Mouse (Mus musculus): ENCODE data around the gene Pitpnm2. TPM values are rescaled to one million over a fixed set of nuclear protein-coding genes. Genes with fewer than 3 reads are reported as not detected.
A peak's percentile ranks its signal among the peaks of the same experiment; 100 is the strongest.

The Pitpnm2 gene
- total and polyA plus RNA-seq, 3 experiments: 7.0 to 22.2 TPM; not detected in 1

DNA sequence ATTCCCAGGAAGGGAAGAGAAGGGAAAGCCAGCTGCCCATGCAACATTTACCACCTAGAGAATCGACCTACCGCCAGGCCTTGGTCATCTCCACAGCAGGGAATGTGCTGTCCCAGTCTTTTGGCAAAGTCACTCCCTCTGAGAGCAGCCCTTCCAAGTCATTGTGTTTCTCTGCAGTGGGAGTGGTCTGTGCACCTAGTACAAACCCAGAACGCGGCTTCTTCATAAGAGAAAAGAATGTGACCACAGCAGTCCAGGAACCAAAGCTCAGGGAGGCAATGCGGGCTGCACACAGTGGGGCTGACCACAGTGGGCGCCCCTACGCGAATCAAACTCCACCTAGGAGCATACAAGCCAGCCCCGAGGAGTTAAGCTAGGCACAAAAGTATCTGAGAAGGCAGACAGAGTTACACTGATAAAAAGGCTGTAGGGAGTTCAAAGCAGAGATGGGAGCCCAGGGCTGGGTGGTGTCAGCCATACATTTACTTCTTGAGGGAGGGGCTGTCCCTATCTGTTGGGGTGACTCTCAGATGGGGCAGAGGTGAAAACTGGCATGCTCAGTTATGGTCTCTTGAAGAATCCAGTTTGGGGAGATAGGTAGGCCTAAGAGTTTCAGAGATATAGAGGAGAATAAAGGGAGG lies 1.5 kb downstream of the Pitpnm2 start:
- peaks cover 0 to 3% of the 10 kb centered on the region in 2 experiments; a peak in 3 of 4 replicates for H3K36me3 ChIP-seq (ENCODE audit: control insufficient read depth in 1 of 2, insufficient read depth in 2 of 2, low read length in 2 of 2)
- no peaks in the 10 kb centered on the region for H3K9me3 ChIP-seq (replicated peaks; ENCODE audit: insufficient read depth, low read length)
- H3K4me3 ChIP-seq (ENCODE audit: control insufficient read depth in 1 of 2, insufficient read depth in 1 of 2, low read depth in 2 of 2, low read length in 2 of 2): no peak overlapping the region
- no peak overlapping the region for H3K27ac ChIP-seq (ENCODE audit: control insufficient read depth, low read depth, low read length)
- no peaks in the 10 kb centered on the region for H3K27me3 ChIP-seq (ENCODE audit: control insufficient read depth in 1 of 2, insufficient read depth in 2 of 2, low read length in 2 of 2)
- H3K9ac ChIP-seq (ENCODE audit: control insufficient read depth, low read depth, low read length, poor library complexity, severe bottlenecking): no peak overlapping the region
- peak; percentile 25 for DNase-seq (ENCODE audit: low read depth, low spot score)
- peaks cover 15% of the 10 kb centered on the region for H3K79me2 ChIP-seq (ENCODE audit: control insufficient read depth, insufficient read depth, low read length, poor library complexity)
- TF ChIP-seq EP300 (IDR thresholded peaks at IDR 0.05; ENCODE audit: low read depth in 1 of 2, low read length in 2 of 2) (no peak), SIN3A (IDR thresholded peaks at IDR 0.05; ENCODE audit: low read length) (no peak)
- H3K4me1 ChIP-seq (ENCODE audit: control insufficient read depth in 1 of 2, insufficient read depth in 2 of 2, low read length in 2 of 2): no peaks in the 10 kb centered on the region

DNA sequence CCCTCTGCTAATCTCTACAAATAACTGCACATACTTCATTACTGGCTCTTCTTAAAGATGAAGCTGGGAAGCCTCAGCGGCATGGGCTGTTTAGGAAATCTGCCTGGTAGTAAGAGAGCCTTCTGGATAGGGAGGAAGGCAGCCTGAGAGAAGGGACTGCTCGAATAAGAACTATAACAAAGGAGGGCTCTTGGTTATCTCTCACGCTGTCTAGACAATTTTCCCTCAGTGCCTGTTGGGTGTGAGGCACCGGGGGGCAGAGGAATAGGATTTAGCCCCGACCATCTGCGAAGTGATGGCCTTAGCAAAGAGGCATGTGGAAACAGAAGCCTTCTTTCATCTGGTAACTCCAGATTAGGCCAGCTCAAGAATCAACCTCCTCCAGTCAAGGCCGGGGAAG lies 2.3 kb downstream of the Pitpnm2 start:
- Histone ChIP-seq H3K36me3 (ENCODE audit: control insufficient read depth in 1 of 2, insufficient read depth in 2 of 2, low read length in 2 of 2) (peaks cover 0 to 3% of the 10 kb centered on the region in 2 experiments; a peak in 3 of 4 replicates), H3K27me3 (ENCODE audit: control insufficient read depth in 1 of 2, insufficient read depth in 2 of 2, low read length in 2 of 2) (no peaks in the 10 kb centered on the region), H3K27ac (ENCODE audit: control insufficient read depth, low read depth, low read length) (no peak overlapping the region), H3K4me3 (ENCODE audit: control insufficient read depth in 1 of 2, insufficient read depth in 1 of 2, low read depth in 2 of 2, low read length in 2 of 2) (no peak overlapping the region), H3K4me1 (ENCODE audit: control insufficient read depth in 1 of 2, insufficient read depth in 2 of 2, low read length in 2 of 2) (no peaks in the 10 kb centered on the region), H3K9me3 (replicated peaks; ENCODE audit: insufficient read depth, low read length) (no peaks in the 10 kb centered on the region), H3K79me2 (ENCODE audit: control insufficient read depth, insufficient read depth, low read length, poor library complexity) (peaks cover 15% of the 10 kb centered on the region), H3K9ac (ENCODE audit: control insufficient read depth, low read depth, low read length, poor library complexity, severe bottlenecking) (no peak overlapping the region)
- no peak for DNase-seq (ENCODE audit: low read depth, low spot score)
- TF ChIP-seq NRF1 (IDR thresholded peaks at IDR 0.05; ENCODE audit: insufficient read depth, low read depth, low read length, poor library complexity, severe bottlenecking): no peak

DNA sequence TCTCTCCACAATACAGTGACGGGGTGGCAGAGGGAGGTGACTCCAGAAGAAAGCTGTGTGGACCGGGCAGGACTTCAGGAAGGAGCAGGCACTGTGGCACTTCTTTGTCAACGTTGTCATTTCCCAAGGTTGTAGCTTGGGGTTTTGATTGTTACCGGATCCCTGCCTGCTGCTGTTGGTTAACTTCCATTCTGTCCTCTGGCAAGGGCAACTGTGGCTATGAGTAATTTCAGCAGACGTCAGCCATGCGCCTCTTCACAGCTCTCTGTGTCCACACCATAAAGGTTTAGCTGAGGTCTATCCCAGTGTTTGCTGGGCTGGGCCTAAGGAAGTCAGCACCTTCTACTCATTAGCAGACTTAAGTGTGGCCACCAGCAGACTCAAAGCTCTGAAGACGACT lies 4.7 kb downstream of the Pitpnm2 start:
- Histone ChIP-seq H3K79me2 (ENCODE audit: control insufficient read depth, insufficient read depth, low read length, poor library complexity) (peaks cover 11% of the 10 kb centered on the region), H3K27ac (ENCODE audit: control insufficient read depth, low read depth, low read length) (no peak overlapping the region), H3K9ac (ENCODE audit: control insufficient read depth, low read depth, low read length, poor library complexity, severe bottlenecking) (no peak overlapping the region), H3K4me1 (ENCODE audit: control insufficient read depth in 1 of 2, insufficient read depth in 2 of 2, low read length in 2 of 2) (no peaks in the 10 kb centered on the region), H3K9me3 (replicated peaks; ENCODE audit: insufficient read depth, low read length) (no peaks in the 10 kb centered on the region), H3K27me3 (ENCODE audit: control insufficient read depth in 1 of 2, insufficient read depth in 2 of 2, low read length in 2 of 2) (no peaks in the 10 kb centered on the region), H3K36me3 (ENCODE audit: control insufficient read depth in 1 of 2, insufficient read depth in 2 of 2, low read length in 2 of 2) (no peaks in the 10 kb centered on the region; a peak in 2 of 4 replicates), H3K4me3 (ENCODE audit: control insufficient read depth in 1 of 2, insufficient read depth in 1 of 2, low read depth in 2 of 2, low read length in 2 of 2) (no peak overlapping the region)
- TF ChIP-seq RAD21 (IDR thresholded peaks at IDR 0.05; ENCODE audit: low read depth, low read length) (no peak), CHD1 (IDR thresholded peaks at IDR 0.05; ENCODE audit: low read depth, low read length) (no peak), ETS1 (IDR thresholded peaks at IDR 0.05; ENCODE audit: low read depth, low read length) (no peak), MXI1 (IDR thresholded peaks at IDR 0.05; ENCODE audit: low read depth, low read length) (no peak), GABPA (IDR thresholded peaks at IDR 0.05; ENCODE audit: low read depth, low read length) (no peak), ZNF384 (IDR thresholded peaks at IDR 0.05; ENCODE audit: low read depth, low read length) (no peak), EP300 (IDR thresholded peaks at IDR 0.05; ENCODE audit: low read depth in 1 of 2, low read length in 2 of 2) (no peak), ZKSCAN1 (IDR thresholded peaks at IDR 0.05; ENCODE audit: low read depth, low read length) (no peak), GATA1 (IDR thresholded peaks at IDR 0.05; ENCODE audit: low read depth, low read length) (no peak), NELFE (IDR thresholded peaks at IDR 0.05; ENCODE audit: low read depth, low read length) (no peak), USF1 (IDR thresholded peaks at IDR 0.05; ENCODE audit: low read depth, low read length) (no peak), ELF1 (IDR thresholded peaks at IDR 0.05; ENCODE audit: low read depth, low read length) (no peak)
- DNase-seq (ENCODE audit: low read depth, low spot score): no peak

All from MEL (cell line).